Mouse (Mus musculus) heart, adult 2 months (tissue): ENCODE measurements around the gene Ttc23l. TPM values are rescaled to one million over a fixed set of nuclear protein-coding genes. Genes with fewer than 3 reads are reported as not detected.

Experiments
- DNase-seq, 2 experiments: peaks; one replicate each; pipeline ENCODE4 v3.0.0; 2021
- H3K27ac ChIP-seq: fragments of 200-600 bp; 2 replicates; pipeline ENCODE4 v1.8.1; 2022
- H3K27me3 ChIP-seq: fragments of 200-500 bp; 2 replicates; pipeline ENCODE4 v1.6.1; 2012; ENCODE audit warnings: mild to moderate bottlenecking, low read length, inconsistent platforms, mixed read lengths; ENCODE audit not compliant: control insufficient read depth, insufficient read depth
- H3K36me3 ChIP-seq: fragments of 200-500 bp; 2 replicates; pipeline ENCODE4 v1.6.1; 2012; ENCODE audit warnings: low read length, inconsistent platforms; ENCODE audit not compliant: control insufficient read depth, insufficient read depth
- H3K4me1 ChIP-seq: fragments of 200-500 bp; 2 replicates; pipeline ENCODE4 v1.6.1; 2011; ENCODE audit warnings: low read length; ENCODE audit not compliant: control insufficient read depth, insufficient read depth
- H3K4me3 ChIP-seq: fragments of 200-600 bp; 2 replicates; pipeline ENCODE4 v1.8.1; 2022
- H3K79me2 ChIP-seq: fragments of 200-500 bp; replicated peaks from 2 replicates; pipeline ENCODE4 v1.6.1; 2012; ENCODE audit warnings: mild to moderate bottlenecking, inconsistent platforms, low read length, moderate library complexity, mixed read lengths; ENCODE audit not compliant: control insufficient read depth, insufficient read depth
- H3K9ac ChIP-seq: fragments of 200-500 bp; 2 replicates; pipeline ENCODE4 v1.6.1; 2012; ENCODE audit warnings: low read depth, mild to moderate bottlenecking, control low read depth, inconsistent platforms, low read length, mixed read lengths
- CTCF ChIP-seq: fragments of 200-600 bp; IDR thresholded peaks from 2 replicates; pipeline ENCODE4 v1.8.1; 2022; ENCODE audit warnings: antibody characterized with exemption, mild to moderate bottlenecking, moderate library complexity
- EP300 ChIP-seq: fragments of 200-500 bp; IDR thresholded peaks from 2 replicates; pipeline ENCODE4 v1.6.1; 2011; ENCODE audit warnings: low read depth, low read length, control low read depth; ENCODE audit not compliant: insufficient read depth
- POLR2A ChIP-seq: fragments of 200-500 bp; IDR thresholded peaks from 2 replicates; pipeline ENCODE4 v1.6.1; 2011; ENCODE audit warnings: mild to moderate bottlenecking, low read depth, low read length, control low read depth; ENCODE audit not compliant: insufficient read depth
- WGBS: fragments of 180-500 bp; shearing (Covaris S2); methylation state at CpG from one replicate; pipeline ENCODE4 v1.1.7; 2018; 5-methylcytosine and 5-hydroxymethylcytosine counted together
- intact Hi-C: fragments of 180-260 bp; cut with DNase I; formaldehyde crosslinking; loops from one replicate; pipeline ENCODE4 v1.15.1; 2025
- polyA plus RNA-seq: library from polyadenylated mRNA; depleted of rRNA; stranded (reverse); fragments of >200 nt; gene quantifications from 2 replicates; pipeline ENCODE4 v1.2.3, GENCODE M21; 2012; rRNA removed
- total RNA-seq, 2 experiments: library from RNA; stranded (reverse); gene quantifications; 2 replicates each; pipeline ENCODE4 v1.2.3; 2021

Ttc23l gene
- total and polyA plus RNA-seq, 3 experiments: 0.12 TPM; not detected in 2

GRCm38 (mm10) chr15:10469641-10470150 lies 88.8 kb downstream of the Ttc23l start:
- Histone ChIP-seq H3K4me3 (peak overlapping the region; percentile 57), H3K79me2 (peaks cover 4% of the 10 kb centered on the region), H3K36me3 (no peaks in the 10 kb centered on the region), H3K27ac (peak overlapping the region; percentile 71), H3K4me1 (peaks cover 1% of the 10 kb centered on the region), H3K9ac (peak overlapping the region; percentile 88), H3K27me3 (no peaks in the 10 kb centered on the region)
- under 1% methylated on average over 40 of the region's 40 CpGs for WGBS
- TF ChIP-seq EP300 (no peak), CTCF (no peak), POLR2A (no peak)
- DNase-seq: no peak
- intact Hi-C loops: loop anchor here (1.0 to 5.0 kb wide), 2 partner anchors 16 to 513 kb away; partner anchors contain the start of genes Amacr and Brix1

- peaks cover 4% of the 10 kb centered on the region for H3K79me2 ChIP-seq
- intact Hi-C loops: no loop called here
- H3K27me3 ChIP-seq: no peaks in the 10 kb centered on the region
- peaks cover 1% of the 10 kb centered on the region for H3K4me1 ChIP-seq
- 76% methylated on average over 3 of the region's 3 CpGs for WGBS
- no peak overlapping the region for H3K9ac ChIP-seq
- no peaks in the 10 kb centered on the region; the same call in 1 of the 2 replicates for H3K36me3 ChIP-seq
- TF ChIP-seq EP300 (no peak), POLR2A (no peak), CTCF (no peak)
- no peak overlapping the region for H3K4me3 ChIP-seq
- no peak overlapping the region for H3K27ac ChIP-seq
- DNase-seq: no peak
Measured at GRCm38 (mm10) chr15:10468761-10469160, 89.7 kb downstream of the Ttc23l start.

- H3K27ac ChIP-seq: no peak overlapping the region
- H3K27me3 ChIP-seq: no peaks in the 10 kb centered on the region
- intact Hi-C loops: no loop called here
- no peak for DNase-seq
- WGBS: 95% methylated on average over 3 of the region's 3 CpGs
- no peak overlapping the region for H3K9ac ChIP-seq
- H3K4me3 ChIP-seq: no peak overlapping the region
- TF ChIP-seq CTCF (no peak), POLR2A (no peak), EP300 (no peak)
- peaks cover 1% of the 10 kb centered on the region for H3K4me1 ChIP-seq
- H3K36me3 ChIP-seq: no peaks in the 10 kb centered on the region; the same call in 1 of the 2 replicates
- H3K79me2 ChIP-seq: peaks cover 4% of the 10 kb centered on the region
Measured at GRCm38 (mm10) chr15:10464678-10465077, 93.8 kb downstream of the Ttc23l start.

- no peak for DNase-seq
- no peak overlapping the region for H3K4me3 ChIP-seq
- H3K9ac ChIP-seq: no peak overlapping the region
- no peaks in the 10 kb centered on the region; the same call in 1 of the 2 replicates for H3K4me1 ChIP-seq
- 88% methylated on average over 5 of the region's 5 CpGs for WGBS
- intact Hi-C loops: no loop called here
- no peaks in the 10 kb centered on the region for H3K27me3 ChIP-seq
- no peak overlapping the region for H3K27ac ChIP-seq
- TF ChIP-seq EP300 (no peak), CTCF (no peak), POLR2A (no peak)
- no peaks in the 10 kb centered on the region; the same call in 1 of the 2 replicates for H3K36me3 ChIP-seq
- H3K79me2 ChIP-seq: peaks cover 2% of the 10 kb centered on the region
Measured at GRCm38 (mm10) chr15:10463555-10463954, 94.9 kb downstream of the Ttc23l start.

DNA sequence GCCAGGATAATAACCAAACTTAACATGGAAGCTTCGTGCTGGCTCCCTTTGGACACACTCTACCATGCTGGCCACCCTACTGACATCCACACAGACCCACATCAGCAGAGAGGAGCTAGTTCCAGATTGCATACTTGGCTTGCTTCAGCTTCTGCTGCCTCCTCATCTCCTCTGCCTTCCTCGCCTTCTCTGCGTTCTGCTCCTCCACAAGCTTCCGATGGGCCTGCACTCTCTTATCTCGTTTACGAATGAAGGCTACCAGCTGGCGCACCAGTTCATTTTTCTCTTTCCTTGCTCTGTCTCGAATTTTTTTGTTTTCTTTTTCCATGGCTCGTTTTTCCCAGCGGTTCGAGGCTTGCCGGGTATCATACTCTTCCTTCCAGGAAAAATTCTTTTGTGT lies 97.5 kb downstream of the Ttc23l start:
- TF ChIP-seq CTCF (no peak), EP300 (no peak), POLR2A (no peak)
- H3K36me3 ChIP-seq: no peaks in the 10 kb centered on the region; the same call in 1 of the 2 replicates
- H3K27ac ChIP-seq: no peak overlapping the region
- no peaks in the 10 kb centered on the region; the same call in 1 of the 2 replicates for H3K79me2 ChIP-seq
- no peak overlapping the region for H3K4me3 ChIP-seq
- intact Hi-C loops: no loop called here
- H3K9ac ChIP-seq: no peak overlapping the region
- 61% methylated on average over 12 of the region's 12 CpGs for WGBS
- H3K27me3 ChIP-seq: no peaks in the 10 kb centered on the region
- DNase-seq: peak in 1 of 2 experiments; percentile 7
- H3K4me1 ChIP-seq: no peaks in the 10 kb centered on the region; the same call in 1 of the 2 replicates

Other genes starting within 250 kb of the Ttc23l start
- not detected for gene Gm21973, start 233.3 kb downstream of the Ttc23l start, total RNA-seq
- gene Gm21973, start 233.3 kb downstream of the Ttc23l start, polyA plus RNA-seq: not detected in 2 replicates
- gene Agxt2, start 200.1 kb downstream of the Ttc23l start, total RNA-seq: not detected
- gene Agxt2, start 200.1 kb downstream of the Ttc23l start, polyA plus RNA-seq: not detected in 2 replicates
- gene Dnajc21, start 88.2 kb downstream of the Ttc23l start, total RNA-seq: 10 to 100 TPM; 34.5 to 41.2 TPM
- 2.2 and 5.4 TPM in 2 replicates for gene Dnajc21, start 88.2 kb downstream of the Ttc23l start, polyA plus RNA-seq
- gene Brix1, start 72.7 kb downstream of the Ttc23l start, total RNA-seq: 10 to 100 TPM; 20.9 to 24.4 TPM
- gene Brix1, start 72.7 kb downstream of the Ttc23l start, polyA plus RNA-seq: 2.6 and 4.5 TPM in 2 replicates
- 1 to 10 TPM; 9.0 to 9.3 TPM for gene Rad1, start 72.7 kb downstream of the Ttc23l start, total RNA-seq
- 4.8 and 9.6 TPM in 2 replicates for gene Rad1, start 72.7 kb downstream of the Ttc23l start, polyA plus RNA-seq
- gene Rai14, start 156.0 kb upstream of the Ttc23l start, total RNA-seq: 1 to 10 TPM; 3.7 to 4.3 TPM
- gene Rai14, start 156.0 kb upstream of the Ttc23l start, polyA plus RNA-seq: 1.1 and 1.5 TPM in 2 replicates